Mouse (Mus musculus): ENCODE results near the gene Ptpn9.

- TF ChIP-seq CTCF (IDR thresholded peaks at IDR 0.05; ENCODE audit: extremely low read depth, insufficient read length, insufficient replicate concordance, low read depth, low read length) (no peak), POLR2A (IDR thresholded peaks at IDR 0.05; ENCODE audit: low read depth, low read length) (no peak)
Observed at GRCm38 (mm10) chr9:57013756-57014155, 19.0 kb downstream of the Ptpn9 start.
